Mouse (Mus musculus) T-helper 1 cell (primary cell): ENCODE measurements around the gene Plekhh1.

Experiments used
- in situ Hi-C: fragments of 300-600 bp; cut with MboI, MseI; formaldehyde crosslinking; loops from one replicate; pipeline ENCODE4 v1.15.1; 2025; ENCODE audit warnings: high pct_unique_total_duplicates

The Plekhh1 gene

DNA sequence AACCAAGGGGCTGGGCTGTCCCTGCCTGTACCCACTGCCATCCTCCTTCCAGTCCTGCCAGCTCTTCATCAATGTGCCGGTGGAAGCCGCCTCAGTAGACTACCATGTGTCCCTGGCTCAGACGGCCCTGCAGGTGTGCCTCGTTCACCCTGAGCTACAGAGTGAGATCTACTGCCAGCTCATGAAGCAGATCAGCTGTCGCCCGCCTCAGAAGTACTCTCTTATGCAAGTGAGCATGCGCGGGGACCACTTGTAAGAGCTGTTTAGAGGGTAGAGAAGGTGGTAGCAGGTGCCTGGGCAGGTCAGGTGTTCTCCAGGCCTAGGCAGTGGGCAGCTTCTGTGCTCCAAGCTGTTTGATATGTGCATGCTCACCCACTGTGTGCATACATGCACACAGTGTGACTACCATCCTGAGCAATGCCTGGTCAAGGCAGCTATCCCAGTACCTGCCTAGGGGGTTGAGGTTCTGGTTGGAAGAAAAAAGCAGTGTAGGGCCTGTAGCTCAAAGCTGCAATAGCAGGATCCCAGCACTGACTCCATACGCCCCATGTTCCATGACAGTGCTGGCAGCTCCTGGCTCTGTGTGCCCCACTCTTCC is 41.9 kb downstream of the Plekhh1 start:
- in situ Hi-C loops = no loop called here

DNA sequence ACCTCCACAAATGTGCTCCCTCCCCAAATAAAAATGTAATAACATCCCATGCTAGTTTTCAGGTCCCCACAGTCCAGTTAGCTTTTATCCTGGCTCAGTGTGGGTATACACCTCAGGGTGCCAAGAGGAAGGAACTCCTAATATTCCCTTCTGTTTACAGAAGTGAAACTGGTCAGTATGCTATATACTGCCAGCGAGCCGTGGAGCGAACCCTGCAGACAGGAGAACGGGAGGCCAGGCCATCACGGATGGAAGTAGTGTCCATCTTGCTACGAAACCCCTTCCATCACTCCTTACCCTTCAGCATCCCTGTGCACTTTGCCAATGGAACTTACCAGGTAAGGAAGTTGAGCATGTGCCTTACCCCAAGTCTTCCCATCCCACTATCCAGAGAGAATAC is 43.6 kb downstream of the Plekhh1 start:
- in situ Hi-C loops = no loop called here

DNA sequence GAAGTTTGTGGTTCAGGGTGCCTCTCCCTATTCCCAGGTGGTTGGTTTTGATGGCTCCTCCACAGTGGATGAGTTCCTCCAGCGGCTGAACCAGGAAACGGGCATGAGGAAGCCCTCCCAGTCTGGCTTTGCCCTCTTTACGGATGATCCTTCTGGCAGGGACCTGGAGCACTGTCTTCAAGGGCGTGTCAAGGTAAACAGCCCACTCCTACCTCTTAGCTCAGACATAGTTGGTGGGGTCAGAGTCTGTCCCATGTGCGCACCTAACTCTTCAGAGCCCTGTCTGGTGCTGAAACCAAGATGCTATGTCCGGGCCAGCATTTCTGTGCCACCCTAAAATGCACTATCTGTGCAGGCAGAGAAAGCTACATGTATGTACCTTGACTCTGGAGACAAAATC is 44.4 kb downstream of the Plekhh1 start:
- in situ Hi-C loops = no loop called here

DNA sequence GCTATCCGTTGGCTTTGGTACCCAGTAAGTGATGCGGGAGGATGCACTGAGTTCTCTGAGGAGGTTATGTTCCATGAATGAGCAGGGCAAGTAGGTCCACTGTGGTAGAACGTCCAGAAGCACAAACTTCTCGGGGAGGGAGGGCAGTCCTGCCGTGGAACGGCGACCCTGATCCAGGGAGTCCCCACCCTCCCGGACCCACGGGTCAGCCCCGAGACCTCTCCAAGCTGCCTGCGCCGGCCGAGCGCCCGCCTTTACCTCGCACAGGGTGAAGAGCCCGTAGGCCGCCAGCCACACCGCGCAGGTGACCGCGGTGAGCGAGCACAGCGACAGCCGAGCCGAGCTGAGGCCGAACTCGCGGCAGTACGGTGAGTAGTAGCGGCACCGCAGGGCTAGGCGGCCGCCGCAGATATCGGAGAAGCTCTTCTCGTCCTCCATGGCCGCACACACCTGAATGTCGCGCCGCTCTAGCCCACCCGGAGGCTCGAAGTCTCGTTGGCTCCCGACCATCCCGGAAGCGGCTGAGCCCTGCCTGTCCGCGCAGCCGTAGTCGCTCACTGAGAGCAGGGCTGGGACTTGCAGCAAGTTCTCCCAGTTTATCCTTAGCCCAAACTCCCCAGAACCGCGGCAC is 60.3 kb downstream of the Plekhh1 start, which contains the start of gene Pigh:
Pigh (minus strand) TSS at position 470 of the 631 bp plus-strand sequence.
- in situ Hi-C loops = no loop called here

DNA sequence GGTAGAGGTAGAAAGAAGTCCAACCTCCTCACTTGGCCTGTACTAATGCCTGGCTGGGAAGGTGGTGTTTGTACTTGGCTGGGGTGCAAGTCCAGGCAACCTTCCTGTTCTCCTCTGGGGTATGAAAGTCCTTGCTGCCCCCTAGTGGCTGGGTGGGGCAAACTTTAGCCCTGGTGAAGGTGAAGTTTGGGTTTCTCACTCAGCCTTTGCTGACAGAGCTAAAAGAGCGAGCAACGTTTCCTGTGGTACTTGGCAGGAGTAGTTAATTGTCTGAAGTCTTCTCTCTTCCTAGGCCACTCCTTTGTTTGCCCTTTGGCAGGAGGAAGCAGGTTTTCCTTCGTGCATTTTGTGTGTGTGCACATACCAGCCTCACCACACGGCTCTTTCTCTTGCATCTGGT is 63.6 kb downstream of the Plekhh1 start:
- in situ Hi-C loops = no loop called here

DNA sequence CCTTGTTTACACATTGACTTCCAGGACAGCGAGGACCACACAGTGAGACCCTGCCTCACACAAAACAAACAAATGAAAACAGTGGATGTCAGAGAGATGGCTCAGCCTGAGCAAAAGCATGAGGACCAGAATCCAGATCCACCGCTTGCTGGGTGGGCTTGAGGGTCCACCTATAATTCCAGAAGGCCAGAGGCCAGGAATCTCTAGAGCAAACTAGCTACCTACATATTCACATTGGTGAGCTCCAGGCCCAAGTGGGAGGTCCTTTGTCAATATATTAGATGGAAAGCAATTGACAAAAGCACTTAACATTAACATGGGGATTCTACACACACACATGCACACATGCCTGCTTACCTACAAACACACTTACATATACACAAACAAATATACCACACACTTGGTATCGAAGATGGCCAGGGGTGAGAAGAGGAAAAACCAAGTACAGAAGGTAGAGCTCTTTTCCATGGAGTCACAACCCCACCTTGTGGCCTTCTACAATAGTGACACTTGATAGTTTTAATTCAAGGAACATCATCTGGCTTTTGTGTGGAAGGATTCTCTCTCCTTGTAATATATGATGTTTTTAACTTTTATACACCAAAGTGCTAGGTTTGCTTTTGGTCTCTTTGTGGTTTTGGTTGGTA is 68.3 kb downstream of the Plekhh1 start:
- in situ Hi-C loops = no loop called here

DNA sequence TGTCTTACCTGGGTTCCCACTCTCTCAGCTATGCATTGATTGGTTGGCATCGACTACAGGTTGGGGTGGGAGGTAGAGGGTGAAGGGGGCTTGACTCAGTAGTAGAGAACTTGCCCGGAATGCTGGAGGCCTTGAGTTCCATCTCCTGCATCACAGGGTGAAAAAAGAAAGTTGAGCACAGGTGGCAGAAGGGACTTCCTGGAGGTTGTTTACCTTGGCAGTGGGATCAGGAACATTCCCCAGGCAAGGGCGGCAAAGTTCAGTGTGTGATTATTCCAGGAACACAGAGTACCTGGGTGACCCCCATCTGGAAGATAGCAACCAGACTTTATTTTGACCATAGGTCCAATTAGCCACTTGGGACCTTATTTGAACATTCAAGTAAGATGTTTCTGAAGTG is 74.8 kb downstream of the Plekhh1 start:
- in situ Hi-C loops = loop anchor here (5.0 to 25.0 kb wide), 3 partner anchors 191 to 1619 kb away; no protein-coding TSS in a partner anchor

DNA sequence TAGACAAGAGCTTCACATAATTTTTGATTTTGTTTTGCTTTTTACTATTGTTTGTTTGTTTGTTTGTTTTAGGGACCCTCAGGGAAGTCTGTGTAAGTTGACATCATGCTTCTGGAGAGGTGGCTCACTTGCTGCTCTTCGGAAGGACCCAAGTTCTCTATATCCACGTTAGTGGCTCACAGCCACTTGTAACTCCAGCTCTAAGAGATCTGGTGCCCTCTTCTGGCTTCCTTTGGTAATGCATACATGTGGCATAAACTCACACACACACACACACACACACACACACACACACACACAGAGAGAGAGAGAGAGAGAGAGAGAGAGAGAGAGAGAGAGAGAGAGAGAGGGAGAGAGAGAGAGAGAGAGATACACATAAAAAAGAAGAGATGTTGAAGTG is 75.6 kb downstream of the Plekhh1 start:
- in situ Hi-C loops = loop anchor here (5.0 to 25.0 kb wide), 3 partner anchors 192 to 1620 kb away; no protein-coding TSS in a partner anchor

DNA sequence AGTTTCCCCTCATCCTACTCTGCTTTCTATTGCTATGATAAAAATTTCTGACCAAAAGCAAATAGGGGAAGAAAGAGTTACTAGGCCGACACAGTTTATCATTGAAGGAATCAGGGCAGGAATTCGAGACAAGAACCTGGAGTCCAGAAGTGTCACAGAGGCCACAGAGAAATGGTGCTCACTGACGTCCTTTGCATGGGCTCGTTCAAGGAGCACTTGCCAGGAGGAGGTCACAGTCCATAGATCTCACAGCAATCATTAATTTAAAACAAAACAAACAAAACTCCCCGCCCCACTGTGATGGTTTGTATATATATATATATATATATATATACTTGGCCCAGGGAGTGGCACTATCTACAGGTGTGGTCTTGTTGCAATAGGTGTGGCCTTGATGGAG is 76.3 kb downstream of the Plekhh1 start:
- in situ Hi-C loops = loop anchor here (10.0 to 25.0 kb wide), 2 partner anchors 1293 to 1621 kb away; no protein-coding TSS in a partner anchor

DNA sequence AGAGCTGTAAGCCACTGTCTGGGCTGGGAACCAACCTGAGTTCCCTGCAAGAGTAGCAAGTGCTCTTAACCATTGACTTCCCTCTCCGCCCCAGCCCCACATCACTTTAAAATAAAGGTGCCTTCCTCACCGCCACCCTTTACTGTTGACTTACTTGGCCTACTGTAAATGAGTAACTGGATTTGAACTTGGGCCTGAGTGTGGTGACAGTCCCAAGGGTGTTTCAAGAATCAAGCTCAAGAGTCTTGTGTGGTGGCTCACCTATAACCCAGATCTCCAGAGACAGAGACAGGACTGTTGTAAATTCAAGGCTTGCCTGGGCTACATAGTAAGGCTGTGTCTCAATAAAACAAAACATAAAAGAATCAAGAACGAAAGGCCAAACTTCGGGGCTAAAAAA is 90.0 kb downstream of the Plekhh1 start:
- in situ Hi-C loops = loop anchor here (25.0 kb wide), 1 partner anchor 1307 kb away; no protein-coding TSS in a partner anchor

DNA sequence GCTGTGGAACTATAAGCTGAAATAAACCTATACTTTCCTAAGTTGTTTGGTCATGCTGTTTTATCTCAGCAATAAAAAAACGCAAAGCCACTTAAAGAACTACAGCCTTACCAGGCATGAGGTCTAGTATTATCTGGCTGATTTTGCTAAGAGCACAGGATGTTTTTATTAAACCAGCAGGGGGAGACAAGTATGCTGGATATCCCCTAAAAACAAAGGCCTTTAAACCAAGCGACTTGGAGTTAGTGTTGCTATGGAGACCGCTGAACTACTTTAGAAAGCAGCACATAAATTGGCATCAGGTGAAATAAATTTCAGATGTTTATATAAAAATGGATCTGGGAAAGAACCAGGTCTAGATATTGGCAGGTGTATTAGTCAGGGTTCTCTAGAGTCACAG is 93.9 kb downstream of the Plekhh1 start:
- in situ Hi-C loops = loop anchor here (25.0 kb wide), 1 partner anchor 1311 kb away; no protein-coding TSS in a partner anchor

DNA sequence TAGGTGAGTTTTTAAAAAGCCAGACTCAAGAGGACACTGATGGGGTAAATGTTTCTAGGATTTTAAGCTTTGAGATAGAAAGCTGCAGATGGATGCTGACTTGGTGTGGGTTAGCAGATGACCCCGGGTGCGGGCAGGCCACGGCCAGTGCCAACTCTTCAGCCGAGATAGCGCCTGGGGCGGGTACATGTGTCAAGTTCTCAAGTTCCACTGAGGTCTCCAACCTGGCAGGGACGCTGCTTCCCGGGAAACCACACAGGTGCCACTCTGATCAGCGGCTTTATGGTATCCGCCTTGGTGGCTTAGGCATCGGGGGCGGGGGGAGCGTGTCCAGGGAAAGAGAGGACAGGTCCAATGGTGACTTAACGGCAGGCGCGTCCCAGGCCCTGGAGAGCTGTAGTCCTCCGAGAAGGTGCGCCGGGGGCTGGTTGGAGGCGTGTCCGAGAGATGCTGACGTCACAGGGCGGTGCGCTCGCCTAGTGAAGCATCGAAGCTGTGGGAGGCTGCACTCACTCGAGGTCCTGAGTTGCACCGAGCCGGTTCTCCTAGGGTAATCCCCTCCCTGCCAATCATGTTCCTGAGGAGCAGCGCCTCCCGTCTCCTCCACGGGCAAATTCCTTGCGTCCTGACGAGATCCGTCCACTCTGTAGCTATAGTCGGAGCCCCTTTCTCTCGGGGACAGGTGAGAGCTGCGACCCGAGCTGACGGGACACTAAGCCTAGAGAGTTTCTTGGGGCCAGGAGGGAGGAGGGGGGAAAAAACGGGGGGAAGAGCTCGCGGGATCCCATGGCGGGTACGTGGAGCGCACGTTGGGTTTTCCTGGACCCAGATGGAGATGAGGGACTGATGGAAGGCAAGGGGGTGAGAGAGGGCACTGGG is 101.6 kb downstream of the Plekhh1 start, which contains the start of gene Arg2:
Arg2 (plus strand) TSS at position 479 of the 879 bp plus-strand sequence.
- in situ Hi-C loops = no loop called here
